Mouse (Mus musculus) CH12.LX (cell line): ENCODE measurements around the gene Pon1. TPM values are rescaled to one million over a fixed set of nuclear protein-coding genes. Genes with fewer than 3 reads are reported as not detected.

Experiments used
- DNase-seq: peaks from one replicate; pipeline ENCODE4 v3.0.0-alpha.2; 2013; ENCODE audit errors: extremely low read depth
- H3K27ac ChIP-seq: 2 replicates; pipeline ENCODE4 v1.5.1; 2012; ENCODE audit warnings: low read depth, mild to moderate bottlenecking, control low read depth, moderate library complexity; ENCODE audit not compliant: insufficient read depth
- H3K27me3 ChIP-seq: replicated peaks from 2 replicates; pipeline ENCODE3; 2012; ENCODE audit warnings: inconsistent platforms
- H3K36me3 ChIP-seq, 2 experiments: replicated peaks in 1 of 2; 2 replicates each; pipeline versions ENCODE3 to v1.6.1; 2012; ENCODE audit warnings: inconsistent platforms in 1 of 2, low read length in 1 of 2, mild to moderate bottlenecking in 1 of 2, mixed read lengths in 1 of 2, moderate library complexity in 1 of 2; ENCODE audit not compliant: control insufficient read depth in 1 of 2, insufficient read depth in 1 of 2
- H3K4me1 ChIP-seq, 2 experiments: 2 replicates each; pipeline ENCODE4 v1.6.1; 2012; ENCODE audit warnings: inconsistent platforms in 1 of 2, moderate library complexity in 1 of 2; ENCODE audit not compliant: insufficient read depth in 2 of 2, control insufficient read depth in 1 of 2
- H3K4me2 ChIP-seq: 2 replicates; pipeline ENCODE4 v1.6.1; 2012; ENCODE audit warnings: low read depth, mild to moderate bottlenecking, control low read depth; ENCODE audit not compliant: poor library complexity, insufficient read depth, severe bottlenecking
- H3K4me3 ChIP-seq, 3 experiments: fragments of 150-350 bp in 1 of 3; sonication (generic) in 1 of 3; replicated peaks in 1 of 3; 2 replicates each; pipeline versions ENCODE3 to v1.5.1; 2011 to 2012; ENCODE audit warnings: low read depth in 2 of 3, low read length in 2 of 3, mild to moderate bottlenecking in 2 of 3, moderate library complexity in 2 of 3, control low read depth in 1 of 3, improper control_type of control experiment in 1 of 3, inconsistent platforms in 1 of 3, mixed read lengths in 1 of 3; ENCODE audit not compliant: poor library complexity in 1 of 3
- H3K79me2 ChIP-seq: replicated peaks from 2 replicates; pipeline ENCODE4 v1.6.1; 2012; ENCODE audit warnings: mild to moderate bottlenecking, moderate library complexity; ENCODE audit not compliant: control insufficient read depth, poor library complexity, insufficient read depth, severe bottlenecking; ENCODE audit errors: extremely low read depth
- H3K9ac ChIP-seq: 2 replicates; pipeline ENCODE4 v1.6.1; 2012; ENCODE audit warnings: low read depth, mild to moderate bottlenecking, control low read depth, moderate library complexity; ENCODE audit not compliant: insufficient read depth
- H3K9me3 ChIP-seq: replicated peaks from 2 replicates; pipeline ENCODE3; 2012; ENCODE audit warnings: low read length, inconsistent platforms, mixed read lengths
- CHD1 ChIP-seq: IDR thresholded peaks from 2 replicates; pipeline ENCODE4 v1.6.1; 2012; ENCODE audit warnings: low read depth, low read length, improper control_type of control experiment, inconsistent platforms
- ETS1 ChIP-seq: conservative IDR thresholded peaks from 2 replicates; pipeline ENCODE4 v1.6.1; 2012; ENCODE audit warnings: low read depth, mild to moderate bottlenecking, inconsistent platforms, low read length, improper control_type of control experiment, moderate library complexity
- GABPA ChIP-seq: IDR thresholded peaks from 2 replicates; pipeline ENCODE4 v1.6.1; 2012; ENCODE audit warnings: low read depth, low read length, improper control_type of control experiment, inconsistent platforms; ENCODE audit not compliant: insufficient replicate concordance
- HCFC1 ChIP-seq: IDR thresholded peaks from 2 replicates; pipeline ENCODE4 v1.6.1; 2012; ENCODE audit warnings: low read depth, mild to moderate bottlenecking, inconsistent platforms, low read length, improper control_type of control experiment
- IRF4 ChIP-seq: IDR thresholded peaks from 2 replicates; pipeline ENCODE4 v1.6.1; 2014; ENCODE audit warnings: low read depth, mild to moderate bottlenecking, inconsistent platforms, low read length, improper control_type of control experiment
- JUND ChIP-seq: conservative IDR thresholded peaks from 2 replicates; pipeline ENCODE4 v1.6.1; 2011; ENCODE audit warnings: low read depth, low read length, improper control_type of control experiment
- MAFK ChIP-seq: IDR thresholded peaks from 2 replicates; pipeline ENCODE4 v1.6.1; 2011; ENCODE audit warnings: low read length, improper control_type of control experiment; ENCODE audit not compliant: insufficient replicate concordance
- MEF2A ChIP-seq: IDR thresholded peaks from 2 replicates; pipeline ENCODE4 v1.6.1; 2014; ENCODE audit warnings: low read depth, mild to moderate bottlenecking, inconsistent platforms, low read length, improper control_type of control experiment, borderline replicate concordance
- MXI1 ChIP-seq: IDR thresholded peaks from 2 replicates; pipeline ENCODE4 v1.6.1; 2011; ENCODE audit warnings: mild to moderate bottlenecking, low read depth, low read length, improper control_type of control experiment
- NRF1 ChIP-seq: IDR thresholded peaks from 2 replicates; pipeline ENCODE4 v1.6.1; 2014; ENCODE audit warnings: low read depth, mild to moderate bottlenecking, inconsistent platforms, low read length, improper control_type of control experiment, moderate library complexity
- RAD21 ChIP-seq: IDR thresholded peaks from 2 replicates; pipeline ENCODE4 v1.6.1; 2011; ENCODE audit warnings: low read depth, mild to moderate bottlenecking, low read length, improper control_type of control experiment, moderate library complexity
- RCOR1 ChIP-seq: conservative IDR thresholded peaks from 2 replicates; pipeline ENCODE4 v1.6.1; 2012; ENCODE audit warnings: low read depth, mild to moderate bottlenecking, inconsistent platforms, low read length, improper control_type of control experiment
- TBP ChIP-seq: conservative IDR thresholded peaks from 2 replicates; pipeline ENCODE4 v1.6.1; 2011; ENCODE audit warnings: low read depth, low read length, improper control_type of control experiment
- TCF12 ChIP-seq: IDR thresholded peaks from 2 replicates; pipeline ENCODE4 v1.6.1; 2014; ENCODE audit warnings: low read depth, mild to moderate bottlenecking, inconsistent platforms, low read length, improper control_type of control experiment
- USF1 ChIP-seq: IDR thresholded peaks from 2 replicates; pipeline ENCODE4 v1.6.1; 2014; ENCODE audit warnings: low read depth, mild to moderate bottlenecking, inconsistent platforms, low read length, improper control_type of control experiment
- ZC3H11A ChIP-seq: IDR thresholded peaks from 2 replicates; pipeline ENCODE4 v1.6.1; 2012; ENCODE audit warnings: low read depth, mild to moderate bottlenecking, inconsistent platforms, low read length, improper control_type of control experiment
- ZMIZ1 ChIP-seq: IDR thresholded peaks from 2 replicates; pipeline ENCODE4 v1.6.1; 2012; ENCODE audit warnings: low read depth, mild to moderate bottlenecking, inconsistent platforms, low read length, improper control_type of control experiment
- dilution Hi-C: fragments of 300-500 bp; cut with MboI; formaldehyde crosslinking; loops from 2 replicates; pipeline ENCODE4 v1.14.3; 2020; ENCODE audit warnings: low sequenced_read_pairs; ENCODE audit not compliant: extremely low pct_unique_long_range_greater_than_20kb, extremely low pct_ligation_motif_present
- in situ Hi-C: fragments of 300-500 bp; cut with MboI; formaldehyde crosslinking; loops from 3 replicates; pipeline ENCODE4 v1.14.3; 2019; ENCODE audit warnings: low sequenced_read_pairs, low pct_ligation_motif_present, low pct_unique_long_range_greater_than_20kb, mixed read lengths
- polyA plus RNA-seq: library from polyadenylated mRNA; unstranded; fragments of >175 nt; gene quantifications from 2 replicates; pipeline ENCODE4 v1.2.1, GENCODE M21; 2012; ENCODE audit warnings: low read depth; ENCODE audit not compliant: insufficient read length
- total RNA-seq, 2 experiments: library from RNA; depleted of rRNA; stranded (reverse); fragments of 300-350 nt in 1 of 2; fragments of >200 nt in 1 of 2; gene quantifications; 2 replicates each; pipeline ENCODE4 v1.2.3; 2012 to 2014

Pon1 gene
- total and polyA plus RNA-seq, 3 experiments = not detected

DNA sequence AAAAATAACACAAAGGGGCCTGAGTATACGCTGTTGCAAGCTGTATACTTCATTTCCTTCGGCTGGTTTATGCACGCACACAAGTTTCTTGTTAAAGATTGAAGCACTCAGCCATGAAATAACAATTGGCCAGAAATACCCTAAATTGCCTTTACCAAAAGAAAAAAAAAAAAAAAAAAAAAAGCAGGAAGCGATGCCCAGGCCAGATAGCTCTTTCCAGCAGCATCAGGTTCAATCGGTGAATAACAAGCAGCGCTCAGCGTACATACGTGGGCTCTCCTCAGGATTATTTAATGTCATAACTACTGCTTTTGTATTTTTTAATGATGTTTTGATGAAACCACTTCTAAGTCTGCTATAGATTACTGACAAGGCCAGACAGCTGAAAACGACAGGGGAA lies 28.9 kb downstream of the Pon1 start:
- no peak overlapping the region for H3K9ac ChIP-seq
- no peaks in the 10 kb centered on the region for H3K9me3 ChIP-seq
- in situ Hi-C loops = no loop called here
- dilution Hi-C loops = no loop called here
- H3K4me2 ChIP-seq = no peak overlapping the region
- H3K4me3 ChIP-seq = no peak overlapping the region
- H3K79me2 ChIP-seq = no peaks in the 10 kb centered on the region
- H3K27me3 ChIP-seq = no peaks in the 10 kb centered on the region
- H3K36me3 ChIP-seq = no peaks in the 10 kb centered on the region
- no peak for TF ChIP-seq JUND
- no peak for TF ChIP-seq RCOR1
- TF ChIP-seq CHD1 = no peak
- TF ChIP-seq IRF4 = no peak
- no peak for TF ChIP-seq HCFC1
- TF ChIP-seq ZC3H11A = no peak
- TF ChIP-seq, all 38 proteins: peak for 0
- Histone ChIP-seq H3K4me1 (peaks cover under 1 to 5% of the 10 kb centered on the region in 2 experiments; a peak in 2 of 4 replicates), H3K27ac (no peak overlapping the region)
- DNase-seq = no peak

DNA sequence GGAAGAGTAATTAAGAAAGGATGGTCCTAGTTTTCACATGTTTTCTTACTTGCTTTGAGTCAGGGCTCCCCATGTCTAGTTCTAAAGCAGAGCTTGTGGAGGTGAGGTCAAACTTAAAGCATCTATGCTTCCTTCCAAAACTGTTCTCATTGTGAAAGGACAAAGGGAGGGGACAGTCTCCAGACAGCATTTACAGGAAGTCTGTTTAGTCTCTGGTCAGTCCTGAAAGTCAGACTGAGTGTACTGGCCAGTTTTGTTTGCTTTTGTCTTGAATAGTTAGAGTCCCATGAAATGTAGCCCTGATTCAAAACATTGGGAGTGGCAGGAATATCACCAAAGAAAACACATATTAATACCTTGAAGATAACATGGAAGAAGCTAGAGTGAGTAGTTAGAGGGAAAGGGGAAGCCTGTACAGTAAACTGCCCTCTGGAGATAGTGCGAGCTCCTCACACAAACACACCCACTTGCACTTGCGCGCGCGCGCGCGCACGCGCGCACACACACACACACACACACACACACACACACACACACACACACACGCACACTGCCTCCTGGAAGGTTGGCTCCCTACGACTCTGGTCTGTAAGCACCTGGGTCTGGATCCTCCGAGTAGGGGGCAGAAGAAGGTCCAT lies 30.1 kb downstream of the Pon1 start:
- H3K79me2 ChIP-seq = no peaks in the 10 kb centered on the region
- dilution Hi-C loops = no loop called here
- no peaks in the 10 kb centered on the region for H3K9me3 ChIP-seq
- no peak for TF ChIP-seq TBP
- TF ChIP-seq USF1 = no peak
- TF ChIP-seq MXI1 = no peak
- no peak for TF ChIP-seq GABPA
- TF ChIP-seq MEF2A = no peak
- TF ChIP-seq NRF1 = no peak
- TF ChIP-seq TCF12 = no peak
- TF ChIP-seq JUND = no peak
- no peak for TF ChIP-seq MAFK
- TF ChIP-seq ZMIZ1 = no peak
- no peak for TF ChIP-seq ETS1
- TF ChIP-seq RAD21 = no peak
- no peak overlapping the region for H3K9ac ChIP-seq
- H3K4me2 ChIP-seq = no peak overlapping the region
- no peaks in the 10 kb centered on the region for H3K27me3 ChIP-seq
- in situ Hi-C loops = no loop called here
- H3K27ac ChIP-seq = no peak overlapping the region
- H3K36me3 ChIP-seq = no peaks in the 10 kb centered on the region
- H3K4me1 ChIP-seq = peaks cover 5 to 18% of the 10 kb centered on the region in 2 experiments; a peak in 2 of 4 replicates
- H3K4me3 ChIP-seq = no peak overlapping the region
- DNase-seq = no peak
